Mouse (Mus musculus): ENCODE measurements around the gene Ints3.
A peak's percentile ranks its signal among the peaks of the same experiment; 100 is the strongest.

The Ints3 gene

DNA sequence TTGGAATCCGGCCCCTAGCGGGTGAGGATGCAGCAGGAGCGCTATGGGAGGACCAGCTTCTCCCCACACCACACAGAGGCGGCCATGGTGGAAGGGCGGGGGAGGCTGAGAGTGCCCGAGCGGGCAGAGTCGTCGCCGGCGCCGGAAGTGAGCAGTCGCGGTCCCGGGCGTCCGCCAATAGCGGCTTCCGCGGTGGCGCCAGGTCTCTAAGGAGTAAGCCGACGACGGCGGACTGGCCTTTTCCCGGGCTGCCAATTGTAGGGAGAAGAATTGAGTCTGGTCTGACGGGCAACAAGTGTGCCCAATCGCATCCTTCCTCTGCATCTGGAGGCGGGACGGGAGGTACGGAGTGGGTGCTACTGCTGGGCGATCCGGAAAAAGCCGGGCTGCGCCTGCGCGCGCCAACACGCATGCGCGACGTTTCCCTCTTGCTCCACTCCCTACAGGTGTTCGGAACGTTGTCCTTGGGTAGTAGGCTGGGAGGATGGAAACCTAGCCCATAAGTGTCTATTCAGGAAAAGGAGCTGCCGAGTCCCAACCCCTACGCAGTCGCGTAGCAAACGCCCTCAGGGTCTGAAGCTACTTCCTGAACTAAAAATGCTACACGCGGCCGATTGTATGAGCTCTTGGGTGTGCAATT is at the start of gene Ints3:
TSS of gene Ints3 (minus strand) at position 242 of the 640 bp plus-strand sequence.
- DNase-seq: peak; percentile 100

DNA sequence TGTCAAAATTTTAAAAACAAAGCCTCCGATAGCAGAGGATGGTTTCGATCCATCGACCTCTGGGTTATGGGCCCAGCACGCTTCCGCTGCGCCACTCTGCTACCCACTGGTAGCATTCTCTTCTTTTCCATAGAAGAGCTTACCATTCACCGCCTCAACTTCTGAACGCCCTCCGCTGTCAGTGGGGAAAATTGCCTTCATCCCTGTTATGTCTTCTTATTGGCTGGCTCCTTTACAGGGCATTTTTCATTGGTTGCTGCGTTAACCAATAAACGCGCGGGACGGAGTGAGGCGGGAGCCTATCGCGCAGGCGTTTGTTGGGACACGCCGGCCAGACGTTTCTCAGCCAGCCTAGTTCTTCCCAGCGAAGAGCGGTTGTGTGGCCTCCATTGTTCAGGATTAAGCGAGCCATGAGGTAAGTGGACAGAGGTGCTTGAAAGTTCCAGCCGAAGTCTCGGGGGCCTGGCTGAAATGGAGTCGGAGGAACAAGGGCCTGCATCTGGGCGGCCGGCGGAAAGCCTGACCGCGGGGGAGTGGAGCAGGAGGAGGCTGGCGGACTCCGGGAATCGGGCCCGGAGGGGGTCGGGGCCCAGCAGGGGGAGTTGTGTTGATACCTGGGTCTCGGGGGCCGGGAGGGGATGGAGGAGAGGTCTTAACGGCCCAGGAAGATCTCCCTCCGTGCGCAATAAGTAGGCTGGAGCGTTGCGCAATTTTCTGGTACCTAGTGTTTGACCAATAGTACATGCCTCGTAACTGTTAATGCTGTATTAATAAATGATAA is 42.6 kb upstream of the Ints3 start, which contains the start of gene Ilf2:
TSS of gene Ilf2 (plus strand) at position 296 of the 781 bp plus-strand sequence.
- peak; percentile 95 for DNase-seq

DNA sequence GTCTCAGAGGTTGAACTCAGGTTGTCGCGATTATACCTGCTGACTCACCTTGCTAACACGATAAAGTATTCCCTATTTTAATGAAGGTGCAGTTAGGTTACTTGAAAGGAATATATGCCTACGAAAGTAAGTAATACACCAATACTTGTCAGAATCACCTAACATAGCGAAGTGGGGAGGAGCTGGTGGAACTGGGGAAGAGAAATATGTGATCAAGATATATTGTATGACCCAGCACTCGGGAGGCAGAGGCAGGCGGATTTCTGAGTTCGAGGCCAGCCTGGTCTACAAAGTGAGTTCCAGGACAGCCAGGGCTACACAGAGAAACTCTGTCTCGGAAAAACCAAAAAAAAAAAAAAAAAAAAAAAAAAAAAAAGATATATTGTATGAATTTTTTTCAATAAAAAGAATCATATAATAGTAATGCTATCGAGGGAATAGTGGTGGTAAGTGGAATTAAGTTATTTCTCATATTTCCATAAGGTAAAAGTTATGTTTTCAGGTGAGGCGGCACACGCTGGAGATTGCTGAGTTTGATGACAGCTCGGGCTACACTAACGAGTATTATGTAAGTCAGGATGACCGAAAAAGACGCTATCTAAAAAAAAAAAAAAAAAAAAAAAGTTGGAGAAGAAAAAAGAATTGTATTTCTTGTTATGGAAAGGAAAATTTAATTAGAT is 41.9 kb upstream of the Ints3 start:
- DNase-seq: no peak

DNA sequence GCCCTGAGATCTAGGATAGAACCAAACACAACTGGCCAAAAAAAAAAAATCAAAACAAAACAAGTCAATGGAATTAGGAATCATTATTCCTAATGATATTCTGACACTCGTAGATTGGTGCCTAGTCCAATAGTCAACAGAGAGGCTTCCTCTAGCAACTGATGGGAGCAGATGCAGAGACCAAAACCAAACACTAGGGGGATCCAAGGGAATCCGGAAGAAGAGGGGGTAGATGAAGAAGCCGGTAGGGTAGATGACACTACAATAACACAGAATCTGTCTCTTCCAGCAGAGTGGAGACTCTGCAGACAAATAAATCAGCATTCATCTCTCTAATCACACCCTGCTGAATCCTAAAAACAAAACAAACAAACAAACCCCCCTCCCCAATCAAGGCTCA is 38.8 kb upstream of the Ints3 start:
- no peak for DNase-seq

DNA sequence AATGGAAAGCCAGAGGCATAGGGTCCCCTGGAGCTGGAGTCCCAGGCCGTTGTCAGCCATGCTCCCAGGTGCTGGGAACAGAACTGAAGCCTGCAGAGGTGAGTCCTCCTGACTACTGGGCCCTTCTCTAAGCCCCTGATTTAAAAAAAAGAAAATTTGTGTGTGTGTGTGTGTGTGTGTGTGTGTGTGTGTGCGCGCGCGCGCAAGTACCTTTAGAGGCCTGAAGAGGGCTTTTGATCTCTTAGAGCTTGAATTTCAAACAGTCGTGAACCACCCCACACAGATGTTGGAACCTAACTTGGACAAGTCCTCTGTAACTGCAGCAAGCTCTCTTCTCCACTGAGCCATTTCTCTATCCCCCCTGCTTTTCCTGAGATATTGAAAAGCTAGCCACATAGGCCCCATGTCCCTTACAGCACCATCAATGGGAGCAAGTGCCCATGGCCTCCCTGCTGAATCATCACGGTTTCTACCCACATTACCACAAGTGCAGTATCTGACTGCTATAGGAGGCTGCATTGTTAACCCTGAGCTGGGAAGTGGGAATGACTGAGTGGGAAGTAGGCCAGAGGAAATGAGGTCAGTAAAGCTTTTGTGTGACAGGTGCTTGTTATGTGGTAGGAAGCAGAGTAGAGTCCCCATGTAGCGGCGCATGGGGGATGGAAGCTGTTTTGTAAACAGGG is 34.3 kb upstream of the Ints3 start:
- no peak for DNase-seq

DNA sequence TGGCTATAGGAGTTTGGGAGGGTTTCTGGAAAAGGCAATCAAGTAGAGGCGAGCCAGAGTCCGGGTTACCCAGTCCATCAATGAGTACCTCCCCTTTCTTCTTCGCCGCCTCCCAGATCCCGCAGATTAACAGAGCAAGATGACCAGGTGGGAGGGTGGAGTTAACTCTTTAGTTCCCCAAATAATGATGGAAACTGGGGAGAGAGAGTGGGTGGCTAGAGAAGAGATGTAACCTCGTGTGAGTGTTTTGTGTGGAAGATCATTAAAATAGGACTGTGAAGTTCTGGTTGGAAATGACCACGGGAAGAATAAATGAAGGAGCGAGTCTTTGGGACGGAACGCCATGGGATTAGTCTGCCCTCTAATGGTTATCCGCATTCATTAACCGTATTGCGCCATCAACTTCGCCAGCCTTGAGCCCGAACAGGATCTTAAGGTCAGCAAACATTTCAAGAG is 32.9 kb upstream of the Ints3 start:
- DNase-seq: peak; percentile 55

DNA sequence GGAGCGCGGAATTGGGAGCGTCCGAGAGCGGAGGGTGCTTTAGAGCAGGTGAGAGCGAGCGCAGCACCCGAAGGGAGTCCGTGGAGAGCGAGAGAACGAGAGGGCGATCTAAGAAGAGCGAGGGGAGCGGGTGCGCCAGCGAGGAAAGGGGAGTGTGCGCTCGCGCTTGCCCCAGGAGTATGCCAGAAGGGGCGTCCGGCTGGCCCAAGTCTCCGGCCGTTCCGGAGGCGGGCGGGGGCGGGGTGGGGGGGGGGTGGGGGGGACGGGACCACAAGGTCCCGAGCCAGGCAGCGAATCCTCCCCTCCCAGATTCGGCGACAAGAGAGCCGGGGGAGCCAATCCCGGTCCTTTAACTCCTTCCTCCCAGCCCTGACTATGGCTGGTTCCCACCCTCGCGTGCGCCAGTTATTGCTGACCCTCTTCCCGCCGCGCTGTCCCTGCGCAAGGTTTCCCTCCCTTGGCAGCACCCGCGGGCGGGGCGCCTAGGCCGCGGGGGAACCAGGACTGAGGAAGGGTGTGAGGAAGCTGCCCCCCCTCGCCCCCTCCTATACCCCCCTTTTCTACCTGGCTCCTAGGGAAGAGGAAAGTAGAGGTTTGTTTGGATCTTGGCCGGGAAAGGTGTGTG is 32.4 kb upstream of the Ints3 start, which contains the start of gene Npr1:
TSS of gene Npr1 (minus strand) at position 181 of the 625 bp plus-strand sequence.
- peak; percentile 15 for DNase-seq

DNA sequence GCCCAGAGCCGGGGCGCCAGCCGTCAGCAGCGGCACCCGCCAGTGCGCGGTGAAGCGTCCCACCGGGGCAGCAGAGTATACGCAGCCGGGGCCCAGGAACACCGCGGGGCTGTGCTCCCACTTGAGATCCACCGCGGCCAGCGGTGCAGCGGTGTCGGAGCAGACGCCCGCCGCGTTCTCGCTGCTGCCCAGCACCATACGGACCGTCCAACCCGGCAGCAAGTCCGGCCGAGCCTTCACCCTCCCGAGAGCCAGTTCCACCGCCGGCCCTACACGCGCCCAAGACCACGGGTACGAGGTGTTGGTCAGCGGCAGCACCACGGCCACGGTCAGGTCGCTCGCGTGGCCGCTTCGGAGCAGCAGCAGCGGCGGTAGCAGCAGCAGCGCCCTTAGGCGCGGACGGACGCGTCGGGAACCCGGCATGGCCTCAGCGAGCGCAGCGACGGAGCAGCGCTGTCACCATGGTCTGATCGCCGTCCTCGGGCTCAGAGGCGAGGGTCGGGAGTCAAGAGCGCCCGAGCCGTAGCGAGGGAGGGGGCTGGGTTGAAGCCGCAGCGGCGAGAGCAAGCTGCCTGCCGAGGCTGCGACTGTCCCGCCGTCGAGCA is 31.8 kb upstream of the Ints3 start:
- DNase-seq: no peak

DNA sequence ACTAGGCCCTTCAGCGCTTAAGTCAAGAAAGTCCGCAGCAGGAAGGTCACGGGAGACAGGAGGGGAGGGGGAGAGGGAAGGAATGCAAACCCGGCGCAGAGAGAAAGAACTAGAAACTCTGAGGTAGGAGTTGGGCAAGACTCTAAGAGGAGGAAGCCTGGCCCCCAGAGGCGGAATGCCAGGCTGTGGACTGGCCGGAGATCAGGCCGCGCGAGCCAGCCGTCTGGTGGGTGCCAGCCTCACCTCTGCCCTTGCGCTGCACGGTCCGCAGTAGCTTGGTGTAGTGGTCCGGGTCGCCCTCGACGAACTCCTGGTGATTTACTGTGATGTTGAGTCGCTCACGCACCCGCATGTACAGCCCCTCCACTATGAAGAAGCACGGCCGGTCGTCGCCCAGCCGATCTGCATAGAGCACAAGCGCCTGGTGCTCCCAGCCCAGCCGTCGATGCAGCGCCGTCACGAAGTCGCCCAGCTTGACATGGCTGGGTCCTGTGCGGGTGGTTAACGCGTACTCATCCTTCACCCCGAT is 31.2 kb upstream of the Ints3 start:
- no peak for DNase-seq

DNA sequence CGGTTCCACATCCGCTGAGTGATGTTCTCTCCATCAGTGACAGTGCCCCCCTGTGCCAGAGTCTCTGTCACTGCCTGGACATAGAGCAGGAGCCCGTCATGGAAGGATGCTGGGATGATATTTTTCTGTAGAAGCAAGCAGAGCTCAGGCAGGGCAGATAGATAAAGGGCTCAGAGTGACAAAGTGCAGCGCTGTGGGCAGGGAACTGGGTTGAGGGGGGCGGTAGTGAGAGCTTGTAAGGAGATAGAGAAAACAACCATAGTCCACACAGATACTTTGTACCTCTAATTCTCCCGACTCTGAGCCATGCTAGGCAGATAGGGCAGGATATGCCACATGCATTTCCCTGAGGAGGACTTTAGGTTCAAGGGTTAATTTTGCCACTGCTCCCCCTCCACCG is 29.2 kb upstream of the Ints3 start:
- DNase-seq: no peak

DNA sequence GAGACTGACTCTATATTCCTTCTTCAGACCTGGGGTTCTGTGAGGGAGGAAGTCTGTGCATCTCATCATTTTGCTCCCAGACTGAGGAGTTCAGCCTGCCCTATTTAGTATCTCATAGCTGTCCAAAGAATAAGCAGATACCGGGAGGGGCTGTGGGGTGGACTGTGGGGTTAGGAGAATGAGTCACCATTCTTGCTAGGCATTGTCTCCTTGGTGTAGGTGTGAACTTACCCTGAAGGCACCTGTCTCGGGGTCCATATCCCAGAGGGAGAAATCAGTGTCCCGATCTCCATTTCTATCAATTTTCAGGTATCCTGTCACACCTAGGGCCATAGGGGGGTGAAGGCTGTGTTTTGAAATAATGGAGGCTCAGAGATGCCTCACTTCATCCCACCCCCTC is 28.5 kb upstream of the Ints3 start:
- DNase-seq: no peak

DNA sequence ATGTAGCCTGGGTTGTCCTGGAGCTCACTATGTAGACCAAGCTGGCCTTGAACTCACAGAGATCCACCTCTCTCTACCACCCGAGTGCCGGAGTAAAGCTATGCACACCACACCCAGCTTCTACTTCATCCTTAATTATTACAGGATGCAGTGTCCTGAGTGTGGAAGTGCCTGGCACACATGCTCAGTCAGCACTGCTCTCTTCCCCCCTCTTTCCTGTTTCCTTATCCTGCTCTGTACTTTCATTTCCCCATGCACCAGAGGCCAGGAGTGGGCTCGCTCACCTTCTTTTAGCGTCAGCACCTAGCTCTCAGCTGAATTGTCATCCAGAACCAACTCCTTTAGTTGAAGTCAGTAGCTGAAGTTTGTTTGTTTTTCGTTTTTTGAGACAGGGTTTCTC is 26.9 kb upstream of the Ints3 start:
- DNase-seq: no peak

DNA sequence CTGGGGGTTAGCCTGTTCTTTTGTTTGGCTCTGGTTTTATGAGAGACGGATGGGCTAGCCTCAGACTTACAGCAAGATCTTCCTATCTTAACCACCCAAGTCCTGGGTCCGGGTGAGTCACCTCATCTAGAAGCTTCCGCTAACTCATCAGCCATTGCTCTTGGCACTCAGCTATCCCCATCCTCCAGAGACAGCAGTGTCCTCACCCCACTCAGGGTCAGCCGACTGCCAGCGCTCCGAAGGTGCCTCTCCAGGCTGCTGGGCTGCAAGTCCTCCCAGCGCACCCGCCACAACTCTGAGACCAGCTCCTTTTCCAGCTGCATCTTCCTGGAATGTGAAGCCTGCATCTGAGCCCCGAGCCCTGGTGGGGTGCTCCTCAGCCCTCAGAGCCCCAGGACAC is 26.3 kb upstream of the Ints3 start:
- no peak for DNase-seq

DNA sequence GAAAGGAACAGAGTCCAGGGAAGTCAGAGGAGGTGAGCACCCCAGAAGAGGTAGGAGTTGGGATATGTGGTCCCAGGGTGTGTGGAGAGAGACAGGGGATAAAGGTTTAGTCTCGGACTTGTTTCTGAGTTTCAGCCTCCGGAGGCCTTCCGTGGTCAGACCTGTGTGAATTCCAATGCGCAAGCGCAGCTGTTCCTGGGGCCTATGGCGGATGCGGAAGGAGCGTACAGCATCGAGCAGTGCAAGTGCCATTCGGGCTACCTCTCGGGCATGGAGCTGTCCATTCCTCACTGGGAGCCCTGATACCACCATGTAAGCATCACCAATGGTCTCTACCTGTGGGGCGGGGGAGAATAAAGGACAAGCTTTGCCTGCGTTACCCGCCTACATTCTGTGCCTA is 21.5 kb upstream of the Ints3 start:
- no peak for DNase-seq

DNA sequence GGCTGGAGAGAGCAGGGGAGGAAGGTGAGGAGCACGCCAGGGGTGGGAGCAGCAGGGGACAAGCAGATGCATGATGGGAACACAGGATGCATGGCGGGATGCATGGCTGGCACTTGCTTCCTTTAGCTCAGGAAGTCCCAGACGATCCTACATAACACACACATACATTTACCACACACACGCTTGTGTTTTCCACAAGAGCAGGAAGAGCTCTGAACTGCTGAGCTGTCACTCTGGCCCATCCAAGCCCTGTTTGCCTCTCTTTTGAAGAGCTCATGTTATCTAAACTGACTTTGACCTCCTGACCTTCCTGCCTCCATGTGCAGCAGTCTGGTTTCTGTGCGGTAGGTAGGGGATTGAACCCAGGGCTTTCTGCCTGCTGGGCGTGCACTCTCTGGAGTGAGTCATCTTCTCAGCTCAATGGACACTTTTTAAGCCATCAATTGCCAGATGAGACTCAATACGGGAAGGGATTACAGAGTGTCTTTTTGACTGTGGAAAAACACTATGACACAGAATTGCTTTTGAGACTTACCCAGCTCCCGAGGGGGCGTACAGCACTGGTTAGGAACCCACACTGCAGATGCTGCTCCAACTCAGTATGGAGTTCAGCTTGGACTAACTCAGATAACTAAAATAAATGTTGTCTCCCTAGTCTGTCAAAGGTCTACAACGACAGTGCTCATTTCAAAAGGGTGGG is 18.1 kb upstream of the Ints3 start:
- no peak for DNase-seq

DNA sequence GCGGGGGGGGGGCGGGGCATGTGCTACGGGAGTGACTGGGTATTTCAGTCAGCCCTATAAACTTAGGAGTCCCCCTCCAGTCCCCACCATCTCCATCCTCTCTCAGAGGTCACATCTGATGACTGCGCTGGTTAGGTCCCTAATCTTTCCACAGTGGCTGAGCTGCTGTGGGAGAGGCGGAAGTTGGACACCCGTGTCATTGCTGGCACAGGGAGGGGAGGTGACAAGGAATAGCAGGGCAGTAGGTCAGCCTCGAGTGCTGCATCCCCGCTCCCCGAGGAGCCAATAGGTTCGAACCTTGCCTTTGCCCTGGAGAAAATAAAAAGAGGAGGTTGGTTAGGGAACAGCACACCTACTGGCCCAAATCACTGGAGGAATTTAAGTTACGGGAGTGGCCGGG is 17.5 kb upstream of the Ints3 start:
- no peak for DNase-seq

DNA sequence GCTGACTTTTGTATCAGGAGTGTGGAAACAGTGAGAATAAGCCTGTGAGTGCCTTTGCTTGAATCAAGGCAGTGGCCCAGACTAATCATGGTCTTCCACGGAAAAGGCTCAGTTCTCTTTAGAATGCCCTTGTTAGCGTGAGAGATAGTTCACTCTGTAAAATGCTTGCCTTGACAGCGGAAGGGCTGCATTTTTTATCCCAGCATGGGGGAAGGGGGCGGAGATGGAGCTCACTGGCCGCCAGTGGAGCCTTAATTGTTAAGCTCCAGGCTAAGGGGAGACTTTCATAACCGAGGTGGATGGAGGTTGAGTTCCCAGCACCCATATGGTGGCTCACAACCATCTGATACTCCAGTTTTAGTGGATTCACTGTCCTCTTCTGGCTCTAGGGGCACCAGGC is 15.2 kb upstream of the Ints3 start:
- DNase-seq: no peak

DNA sequence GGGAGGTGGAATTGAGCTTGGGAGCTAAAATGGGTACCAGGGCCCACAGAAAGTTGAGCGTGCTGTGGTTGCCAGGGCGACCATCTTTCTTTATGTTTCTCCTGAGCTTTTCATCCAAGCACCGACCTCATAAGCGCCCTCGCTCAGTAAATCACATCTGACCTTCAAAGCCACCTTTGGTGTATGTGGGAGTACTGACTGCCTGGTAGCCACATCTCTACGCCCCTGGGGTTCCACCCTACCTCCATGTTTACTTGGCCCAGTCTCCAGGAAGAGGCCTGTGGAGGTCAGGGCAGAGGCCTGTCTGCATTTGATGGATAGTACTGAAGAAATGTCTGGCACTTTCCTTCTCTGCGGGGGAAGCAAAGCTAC is 13.7 kb upstream of the Ints3 start:
- no peak for DNase-seq

DNA sequence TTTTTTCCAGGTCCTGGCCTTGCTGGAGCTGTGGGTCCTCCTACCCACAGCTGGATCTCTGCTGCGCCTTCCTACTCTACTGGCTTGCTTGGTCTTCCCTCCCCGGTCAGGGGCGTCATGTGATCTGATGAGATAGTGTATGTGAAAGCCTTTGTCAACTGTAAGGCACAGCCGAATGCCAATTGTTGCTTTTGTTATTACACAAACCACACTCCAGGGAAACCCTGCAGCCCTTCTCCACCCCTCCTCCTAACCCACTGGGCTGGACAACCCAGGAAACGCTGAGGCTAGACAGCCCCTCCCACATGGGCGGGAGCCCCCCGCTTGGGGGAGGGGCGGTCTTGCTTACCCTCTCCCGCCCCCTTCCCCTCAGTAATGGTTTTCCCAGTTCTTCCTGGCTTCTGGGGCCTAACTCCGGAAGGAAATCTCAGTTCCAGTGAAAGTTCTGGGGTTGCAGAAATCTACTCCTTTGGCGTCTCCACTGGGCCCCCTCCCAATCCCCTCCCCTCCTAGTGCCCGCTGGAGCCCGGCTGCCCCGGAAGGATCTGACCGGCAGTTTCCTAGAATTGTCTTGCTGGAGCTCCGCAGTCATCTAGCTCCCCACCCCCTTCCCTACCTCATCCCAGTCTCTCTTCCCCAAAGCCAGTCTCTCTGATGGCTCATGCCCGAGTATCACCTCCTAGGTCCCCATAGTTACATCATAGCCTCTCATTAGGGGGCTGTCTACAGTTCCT is 13.1 kb upstream of the Ints3 start:
- DNase-seq: no peak

DNA sequence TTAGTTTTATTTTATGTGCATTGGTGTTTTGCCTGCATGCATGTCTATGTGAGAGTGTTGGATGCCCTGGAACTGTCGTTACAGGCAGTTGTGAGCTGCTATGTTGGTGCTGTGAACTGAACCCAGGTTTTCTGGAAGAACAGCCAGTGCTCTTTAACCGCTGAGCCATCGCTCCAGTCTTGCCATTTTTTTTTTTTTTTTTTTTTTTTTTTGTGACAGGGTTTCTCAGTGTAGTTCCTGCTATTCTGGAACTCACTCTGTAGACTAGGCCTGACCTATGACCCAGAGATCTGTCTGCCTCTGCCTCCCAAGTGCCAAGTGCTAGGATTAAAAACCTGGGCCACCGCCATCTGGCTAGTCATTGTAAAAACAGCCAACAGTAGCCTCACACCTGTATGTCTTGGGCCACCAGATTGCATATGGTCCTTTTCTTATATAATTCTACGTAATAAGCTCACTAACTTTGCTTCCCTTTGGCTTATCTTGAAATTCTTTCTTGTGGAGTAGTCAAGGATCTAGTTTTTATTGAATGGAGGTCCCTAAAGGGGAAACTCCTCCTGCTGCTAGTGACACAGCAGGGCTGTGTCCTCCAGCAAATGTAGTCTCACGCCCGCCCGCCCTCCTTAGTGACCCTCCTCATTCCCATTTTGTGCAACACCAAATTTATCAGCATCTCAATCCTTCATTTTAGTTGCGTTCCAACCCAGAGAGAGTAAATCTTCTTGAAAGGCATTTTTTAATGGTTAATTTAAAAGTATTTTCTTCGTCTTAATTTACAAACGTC is 12.2 kb upstream of the Ints3 start:
- DNase-seq: no peak
